Mouse (Mus musculus) hindbrain, embryonic 10.5 days (tissue): ENCODE measurements at regions not wholly inside any gene's neighbourhood (a gene's known extent, or its start where the extent isn't known, plus 50 kb on each side); places are given as distances from the start of the nearest gene placed in this dataset.

ENCODE experiments used
- DNase-seq: peaks from one replicate; pipeline ENCODE4 v3.0.0-alpha.2; 2017; ENCODE audit warnings: low spot score
- H3K27ac ChIP-seq: fragments of 300-500 bp; sonication (generic); 2 replicates; pipeline ENCODE4 v1.5.1; 2016; ENCODE audit warnings: mild to moderate bottlenecking, moderate library complexity
- H3K27me3 ChIP-seq: fragments of 300-500 bp; sonication (generic); 2 replicates; pipeline ENCODE4 v1.6.1; 2016; ENCODE audit warnings: mild to moderate bottlenecking; ENCODE audit not compliant: poor library complexity, insufficient read depth, severe bottlenecking
- H3K36me3 ChIP-seq: fragments of 300-500 bp; sonication (generic); 2 replicates; pipeline ENCODE4 v1.6.1; 2016; ENCODE audit warnings: mild to moderate bottlenecking, moderate library complexity
- H3K4me1 ChIP-seq: fragments of 300-500 bp; sonication (generic); replicated peaks from 2 replicates; pipeline ENCODE4 v1.6.1; 2016; ENCODE audit warnings: mild to moderate bottlenecking
- H3K4me3 ChIP-seq: fragments of 300-500 bp; sonication (generic); 2 replicates; pipeline ENCODE4 v1.5.1; 2016; ENCODE audit warnings: mild to moderate bottlenecking, moderate library complexity
- H3K9me3 ChIP-seq: fragments of 300-500 bp; sonication (generic); 2 replicates; pipeline ENCODE4 v1.6.1; 2016; ENCODE audit warnings: mild to moderate bottlenecking, moderate library complexity
- WGBS: fragments of 180-500 bp; shearing (Covaris S2); methylation state at CpG from one replicate; pipeline ENCODE4 v1.1.7; 2016; 5-methylcytosine and 5-hydroxymethylcytosine counted together

GRCm38 (mm10) chr14:102656235-102656634 lies 326.2 kb downstream of the Kctd12 start:
- Histone ChIP-seq H3K4me3 (no peak overlapping the region), H3K36me3 (no peaks in the 10 kb centered on the region), H3K4me1 (no peaks in the 10 kb centered on the region), H3K27ac (no peak overlapping the region), H3K27me3 (no peaks in the 10 kb centered on the region), H3K9me3 (no peaks in the 10 kb centered on the region)
- DNase-seq, result no peak
- WGBS, result 81% methylated on average over 1 of the region's 1 CpGs

DNA sequence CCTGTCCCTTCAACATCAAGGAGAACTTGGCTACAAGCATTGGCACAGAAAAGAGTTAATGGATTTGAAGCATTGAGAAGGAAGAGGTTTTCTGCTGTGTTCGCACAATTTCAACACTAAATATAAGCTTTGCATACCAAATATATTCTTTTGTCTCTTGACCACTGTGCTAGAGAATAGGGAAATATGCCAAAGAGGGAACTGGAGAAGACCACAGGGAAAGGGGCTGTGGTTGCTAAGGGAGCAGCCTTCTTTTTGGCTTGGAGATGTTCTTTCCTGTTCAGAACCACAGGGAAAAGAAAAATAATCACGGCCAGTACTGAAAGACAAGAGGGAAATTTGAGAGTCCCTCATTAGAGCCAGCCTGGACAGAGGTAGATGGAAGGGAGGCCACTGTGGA lies 352.8 kb downstream of the Kctd12 start:
- WGBS, result 70% methylated on average over 2 of the region's 2 CpGs
- H3K36me3 ChIP-seq, result no peaks in the 10 kb centered on the region
- DNase-seq, result no peak

GRCm38 (mm10) chr14:102621546-102621945 lies 360.9 kb downstream of the Kctd12 start:
- Histone ChIP-seq H3K4me3 (no peak overlapping the region), H3K36me3 (no peaks in the 10 kb centered on the region), H3K4me1 (no peaks in the 10 kb centered on the region), H3K27ac (no peak overlapping the region), H3K27me3 (no peaks in the 10 kb centered on the region), H3K9me3 (no peaks in the 10 kb centered on the region)
- no peak for DNase-seq

More for the DNA sequence above, 352.8 kb downstream of the Kctd12 start:
- Histone ChIP-seq H3K27ac (no peak overlapping the region), H3K4me1 (no peaks in the 10 kb centered on the region), H3K4me3 (no peak overlapping the region), H3K9me3 (no peaks in the 10 kb centered on the region), H3K27me3 (no peaks in the 10 kb centered on the region)

GRCm38 (mm10) chr14:102619056-102619455 lies 363.4 kb downstream of the Kctd12 start:
- no peak for DNase-seq
- Histone ChIP-seq H3K27me3 (no peaks in the 10 kb centered on the region), H3K4me1 (no peaks in the 10 kb centered on the region), H3K36me3 (no peaks in the 10 kb centered on the region), H3K9me3 (no peaks in the 10 kb centered on the region), H3K27ac (no peak overlapping the region), H3K4me3 (no peak overlapping the region)
- 64% methylated on average over 4 of the region's 4 CpGs for WGBS

GRCm38 (mm10) chr14:102615588-102616309 lies 366.7 kb downstream of the Kctd12 start:
- WGBS, result 68% methylated on average over 7 of the region's 7 CpGs
- Histone ChIP-seq H3K27ac (no peak overlapping the region), H3K9me3 (no peaks in the 10 kb centered on the region), H3K27me3 (no peaks in the 10 kb centered on the region), H3K4me1 (no peaks in the 10 kb centered on the region), H3K4me3 (no peak overlapping the region), H3K36me3 (no peaks in the 10 kb centered on the region)
- no peak for DNase-seq

- Histone ChIP-seq H3K4me3 (no peak overlapping the region), H3K9me3 (no peaks in the 10 kb centered on the region), H3K36me3 (no peaks in the 10 kb centered on the region), H3K27ac (no peak overlapping the region), H3K4me1 (no peaks in the 10 kb centered on the region), H3K27me3 (no peaks in the 10 kb centered on the region)
- no peak for DNase-seq
- WGBS, result 81% methylated on average over 5 of the region's 5 CpGs
Observed at GRCm38 (mm10) chr14:102606055-102606454, 376.4 kb downstream of the Kctd12 start.

- H3K4me1 ChIP-seq, result no peaks in the 10 kb centered on the region
- DNase-seq, result no peak
- 87% methylated on average over 3 of the region's 3 CpGs for WGBS
- H3K9me3 ChIP-seq, result no peaks in the 10 kb centered on the region
- no peak overlapping the region for H3K4me3 ChIP-seq
- no peaks in the 10 kb centered on the region for H3K27me3 ChIP-seq
- H3K36me3 ChIP-seq, result no peaks in the 10 kb centered on the region
- no peak overlapping the region for H3K27ac ChIP-seq
Observed at GRCm38 (mm10) chr14:102594850-102595249, 387.6 kb downstream of the Kctd12 start.

GRCm38 (mm10) chr14:102553781-102554180 lies 428.7 kb downstream of the Kctd12 start:
- no peak for DNase-seq
- H3K4me1 ChIP-seq, result no peaks in the 10 kb centered on the region
- 67% methylated on average over 2 of the region's 2 CpGs for WGBS
- no peaks in the 10 kb centered on the region for H3K9me3 ChIP-seq
- no peaks in the 10 kb centered on the region for H3K27me3 ChIP-seq
- no peak overlapping the region for H3K4me3 ChIP-seq
- no peaks in the 10 kb centered on the region for H3K36me3 ChIP-seq
- H3K27ac ChIP-seq, result no peak overlapping the region

DNA sequence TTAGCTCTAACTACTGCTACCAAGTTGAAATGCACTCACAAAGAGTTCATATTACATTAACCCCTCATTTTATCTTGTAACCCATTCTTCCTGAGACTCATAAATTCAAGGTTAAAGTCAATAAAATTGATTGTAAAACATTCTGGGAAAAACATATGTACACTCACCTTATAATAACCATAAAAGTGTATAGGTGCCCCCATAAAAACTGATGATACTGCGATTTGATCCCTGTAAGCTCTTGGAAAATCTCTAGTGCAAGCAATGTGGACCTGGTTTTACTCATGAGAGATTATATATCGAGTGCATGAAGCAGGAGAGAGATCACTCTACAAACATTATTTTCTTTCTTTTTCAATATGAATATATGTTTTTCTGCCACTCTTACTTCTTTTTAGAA lies 429.8 kb downstream of the Kctd12 start:
- Histone ChIP-seq H3K27me3 (no peaks in the 10 kb centered on the region), H3K36me3 (no peaks in the 10 kb centered on the region), H3K4me1 (no peaks in the 10 kb centered on the region), H3K27ac (no peak overlapping the region), H3K4me3 (no peak overlapping the region), H3K9me3 (no peaks in the 10 kb centered on the region)
- WGBS, result 85% methylated on average over 2 of the region's 2 CpGs
- no peak for DNase-seq

DNA sequence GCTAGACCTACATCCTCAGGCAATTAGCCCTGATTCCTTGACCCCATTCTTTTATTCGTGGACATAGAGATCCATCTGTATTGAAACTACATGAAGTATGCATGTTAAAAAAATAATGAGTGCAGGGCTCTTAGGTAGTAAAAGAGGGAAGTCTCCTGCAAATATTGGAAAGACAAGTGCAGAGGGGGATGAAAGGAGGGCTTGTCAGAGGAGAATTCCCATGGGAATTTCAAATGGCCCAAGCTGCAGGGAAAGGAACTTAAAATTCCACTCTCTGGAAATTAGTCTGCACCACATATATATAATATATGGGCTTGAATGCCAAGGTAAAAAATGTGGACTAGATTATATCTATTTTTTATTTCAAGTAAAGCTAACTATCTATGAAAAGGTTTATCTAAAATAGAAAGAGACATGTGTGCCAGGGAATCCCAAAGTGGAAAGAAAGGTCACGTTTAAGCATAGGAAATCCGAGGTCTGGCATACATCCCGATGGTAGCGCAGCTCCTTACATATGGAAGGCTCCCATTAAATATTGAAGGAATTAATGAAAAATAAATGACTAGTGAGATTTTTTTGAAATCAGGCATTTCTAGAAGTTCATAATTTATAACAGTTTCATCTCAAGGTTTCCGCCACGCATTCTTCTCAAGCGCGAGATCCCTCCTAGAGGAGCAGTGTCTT lies 457.4 kb downstream of the Kctd12 start:
- no peaks in the 10 kb centered on the region for H3K27me3 ChIP-seq
- WGBS, result 89% methylated on average over 9 of the region's 9 CpGs
- DNase-seq, result no peak
- H3K36me3 ChIP-seq, result no peaks in the 10 kb centered on the region
- H3K4me3 ChIP-seq, result no peak overlapping the region
- H3K27ac ChIP-seq, result no peak overlapping the region
- no peaks in the 10 kb centered on the region for H3K4me1 ChIP-seq
- no peaks in the 10 kb centered on the region for H3K9me3 ChIP-seq

GRCm38 (mm10) chr14:102516765-102517164 lies 465.7 kb downstream of the Kctd12 start:
- 4% methylated on average over 2 of the region's 2 CpGs for WGBS
- H3K9me3 ChIP-seq, result no peaks in the 10 kb centered on the region
- no peaks in the 10 kb centered on the region for H3K36me3 ChIP-seq
- H3K4me1 ChIP-seq, result peaks cover 16% of the 10 kb centered on the region
- H3K4me3 ChIP-seq, result no peak overlapping the region
- DNase-seq, result peak; percentile 18
- no peak overlapping the region for H3K27ac ChIP-seq
- H3K27me3 ChIP-seq, result no peaks in the 10 kb centered on the region

GRCm38 (mm10) chr14:102514527-102514926 lies 467.9 kb downstream of the Kctd12 start:
- 60% methylated on average over 2 of the region's 2 CpGs for WGBS
- Histone ChIP-seq H3K4me3 (no peak overlapping the region), H3K4me1 (peaks cover 16% of the 10 kb centered on the region), H3K36me3 (no peaks in the 10 kb centered on the region), H3K9me3 (no peaks in the 10 kb centered on the region), H3K27me3 (no peaks in the 10 kb centered on the region), H3K27ac (no peak overlapping the region)
- no peak for DNase-seq

DNA sequence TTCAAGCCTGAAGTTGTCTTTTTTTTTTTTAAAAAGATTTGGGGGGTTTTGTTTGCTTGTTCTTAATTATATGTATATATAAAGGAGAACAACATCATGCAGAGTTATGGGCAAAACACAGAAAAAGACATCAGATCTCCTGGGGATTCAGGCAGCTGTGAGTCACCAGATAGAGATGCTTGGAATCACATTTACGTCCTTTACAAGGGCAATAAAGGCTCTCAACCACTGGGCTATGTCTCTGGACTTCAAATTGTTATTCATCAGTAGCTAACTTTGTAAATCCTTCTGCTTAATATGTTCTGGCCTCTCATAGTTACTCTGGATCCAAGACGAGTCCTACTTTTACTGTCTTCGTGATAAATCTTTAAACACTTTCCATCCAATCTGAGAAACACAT lies 469.8 kb downstream of the Kctd12 start:
- Histone ChIP-seq H3K27ac (no peak overlapping the region), H3K36me3 (no peaks in the 10 kb centered on the region), H3K4me1 (peaks cover 9% of the 10 kb centered on the region), H3K27me3 (no peaks in the 10 kb centered on the region), H3K4me3 (no peak overlapping the region), H3K9me3 (no peaks in the 10 kb centered on the region)
- 76% methylated on average over 3 of the region's 3 CpGs for WGBS
- DNase-seq, result no peak
